Comparison of ENCODE assay signal across 21 mouse cellular contexts in the genomic region with DNA sequence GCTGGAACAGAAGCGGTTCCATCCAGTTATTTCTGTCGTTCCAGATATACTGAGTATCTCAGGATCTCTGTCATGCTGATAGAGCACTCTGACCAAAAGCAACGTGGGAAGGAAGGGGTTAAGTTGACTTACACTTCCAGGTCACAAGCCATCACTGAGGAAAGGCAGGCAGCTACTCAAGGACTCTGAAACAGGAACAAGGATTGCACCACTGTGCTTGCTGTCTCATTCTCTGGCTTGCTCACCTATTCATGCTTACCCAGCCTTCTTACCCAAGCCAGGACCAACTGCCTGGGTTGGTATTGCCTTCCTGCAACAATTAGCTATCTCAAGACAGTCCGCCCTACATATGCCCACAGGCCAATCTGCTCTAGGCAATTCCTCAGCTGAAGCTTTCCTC. TPM values are rescaled to one million over a fixed set of nuclear protein-coding genes. Genes with fewer than 3 reads are reported as not detected.
DNase-seq lines count a peak whose midpoint lies in the region; ATAC-seq lines count a peak whose summit lies in the region.
"Had no signal": no experiment of that assay in that cellular context is flagged by ENCODE, and none has a peak within 500 bp of the region (broad histone marks: within the 10 kb centered on the region; RNA-seq: fewer than 3 reads in every experiment).

No protein-coding gene starts in this region.

- no peak for DNase-seq in kidney, postnatal 10 days
- peak; percentile 8 for DNase-seq in ES-CJ7 (ENCODE audit: low read depth, low spot score)
- no peak for DNase-seq in ovary, postnatal 10 days (ENCODE audit: low spot score)
- no peak for DNase-seq in thymus, postnatal 25 days
- DNase-seq in gastrocnemius, postnatal 14 days = no peak
- DNase-seq: adrenal gland, postnatal 36 days; cerebellum, postnatal 14 days; gastrocnemius, adult 2 months; kidney, adult 9 months had no signal

- no peaks in the 10 kb centered on the region for H3K4me1 ChIP-seq in kidney, embryonic 16.5 days (ENCODE audit: insufficient read depth, low read length)
- no peaks in the 10 kb centered on the region for H3K4me1 ChIP-seq in embryonic facial prominence, embryonic 15.5 days
- H3K4me1 ChIP-seq: liver, embryonic 12.5 days; midbrain, embryonic 13.5 days had no signal

- H3K9ac ChIP-seq in kidney, embryonic 16.5 days (replicated peaks; ENCODE audit: low read length) = no peak overlapping the region
- H3K9ac ChIP-seq in embryonic facial prominence, embryonic 15.5 days = no peak overlapping the region
- H3K9ac ChIP-seq: hindbrain, embryonic 14.5 days; liver, embryonic 12.5 days; midbrain, embryonic 13.5 days had no signal

- intact Hi-C loops in gastrocnemius, postnatal 14 days (cut with DNase I; ENCODE audit: low total_unique reads) = no loop called here

- no peaks in the 10 kb centered on the region for H3K27me3 ChIP-seq in kidney, embryonic 16.5 days (ENCODE audit: insufficient read depth, low read length)
- no peaks in the 10 kb centered on the region for H3K27me3 ChIP-seq in embryonic facial prominence, embryonic 15.5 days
- H3K27me3 ChIP-seq: midbrain, embryonic 13.5 days had no signal

- H3K4me3 ChIP-seq in kidney, embryonic 16.5 days (ENCODE audit: low read length) = no peak overlapping the region
- H3K4me3 ChIP-seq in embryonic facial prominence, embryonic 15.5 days (replicated peaks) = no peak overlapping the region
- H3K4me3 ChIP-seq: gastrocnemius, adult 2 months; liver, embryonic 12.5 days; midbrain, embryonic 13.5 days had no signal

- no peaks in the 10 kb centered on the region for H3K9me3 ChIP-seq in kidney, embryonic 16.5 days (ENCODE audit: low read length)
- no peaks in the 10 kb centered on the region for H3K9me3 ChIP-seq in embryonic facial prominence, embryonic 15.5 days (replicated peaks)
- H3K9me3 ChIP-seq: liver, embryonic 12.5 days; midbrain, embryonic 13.5 days had no signal

- 64% methylated on average over 4 of the region's 4 CpGs for whole genome bisulfite sequencing in kidney, embryonic 16.5 days
- 55% methylated on average over 4 of the region's 4 CpGs for WGBS in embryonic facial prominence, embryonic 15.5 days

- no peak overlapping the region for H3K27ac ChIP-seq in kidney, embryonic 16.5 days (ENCODE audit: low read length)
- no peak overlapping the region for H3K27ac ChIP-seq in embryonic facial prominence, embryonic 15.5 days (replicated peaks)
- H3K27ac ChIP-seq: gastrocnemius, adult 2 months; hindbrain, embryonic 14.5 days; liver, embryonic 12.5 days; midbrain, embryonic 13.5 days had no signal

- no peaks in the 10 kb centered on the region for H3K36me3 ChIP-seq in kidney, embryonic 16.5 days (ENCODE audit: insufficient read depth, low read length)
- no peaks in the 10 kb centered on the region for H3K36me3 ChIP-seq in embryonic facial prominence, embryonic 15.5 days
- H3K36me3 ChIP-seq: liver, embryonic 12.5 days; midbrain, embryonic 13.5 days had no signal

- ATAC-seq in kidney, embryonic 16.5 days (ENCODE audit: low FRiP score, low TSS enrichment) = no peak
- no peak for ATAC-seq in embryonic facial prominence, embryonic 15.5 days (ENCODE audit: insufficient number of reproducible peaks, low FRiP score, low TSS enrichment, low read depth)
- peak; percentile 63 for ATAC-seq in monocyte, adult 5-6 weeks (replicated peaks; ENCODE audit: insufficient number of reproducible peaks, low FRiP score, low TSS enrichment, poor library complexity, severe bottlenecking)
- ATAC-seq: forebrain, embryonic 14.5 days; liver, embryonic 12.5 days; midbrain, embryonic 13.5 days had no signal

- H3K4me2 ChIP-seq in kidney, embryonic 16.5 days (replicated peaks; ENCODE audit: low read depth, low read length) = 0 out of 2 replicates have a peak overlapping the region, but pooled peaks have one; percentile 40
- 0 out of 2 replicates have a peak overlapping the region, but pooled peaks have one; percentile 17 for H3K4me2 ChIP-seq in embryonic facial prominence, embryonic 15.5 days (replicated peaks)
- H3K4me2 ChIP-seq: heart, embryonic 11.5 days; hindbrain, embryonic 14.5 days; midbrain, embryonic 13.5 days had no signal

RNA-seq across cellular contexts. Expression of a gene that starts 31.0 kb away (rescaled TPM):
- polyA plus RNA-seq in kidney, embryonic 16.5 days (2015; fragmentation: Nextera tagmentation; extraction: Ambion mirVana) = not detected in 2 replicates
- 0.24 TPM in 1 of 2 replicates, not detected in the other for polyA plus RNA-seq in embryonic facial prominence, embryonic 15.5 days (2015; fragmentation: Nextera tagmentation; extraction: Ambion mirVana)
- 1.2 TPM in 1 of 3 replicates, not detected in the others for total RNA-seq in monocyte, adult 5-6 weeks (2017)
- not detected for total RNA-seq in gastrocnemius, postnatal 14 days (2021)
- total RNA-seq: adrenal gland, postnatal 36 days; gastrocnemius, adult 2 months; left cerebral cortex, postnatal 25 days; MEL had no signal
- polyA plus RNA-seq: forebrain, embryonic 14.5 days; heart, embryonic 11.5 days; hindbrain, embryonic 14.5 days; liver, embryonic 12.5 days; spleen, adult 2 months had no signal

RNA-seq across cellular contexts. Expression of a gene that starts 31.1 kb away (rescaled TPM):
- polyA plus RNA-seq in kidney, embryonic 16.5 days (2015; fragmentation: Nextera tagmentation; extraction: Ambion mirVana) = 28.1 and 31.3 TPM in 2 replicates
- polyA plus RNA-seq in embryonic facial prominence, embryonic 15.5 days (2015; fragmentation: Nextera tagmentation; extraction: Ambion mirVana) = 26.3 and 27.4 TPM in 2 replicates
- 48.1 to 83.7 TPM (median 55.4 TPM) in 3 replicates for total RNA-seq in monocyte, adult 5-6 weeks (2017)
- total RNA-seq in gastrocnemius, postnatal 14 days (2021) = 10 to 100 TPM; 12.0 to 12.7 TPM

RNA-seq across cellular contexts. Expression of a gene that starts 57.4 kb away (rescaled TPM):
- not detected in 2 replicates for polyA plus RNA-seq in kidney, embryonic 16.5 days (2015; fragmentation: Nextera tagmentation; extraction: Ambion mirVana)
- not detected in 2 replicates for polyA plus RNA-seq in embryonic facial prominence, embryonic 15.5 days (2015; fragmentation: Nextera tagmentation; extraction: Ambion mirVana)
- total RNA-seq in monocyte, adult 5-6 weeks (2017) = 3.5 to 7.2 TPM (median 4.6 TPM) in 3 replicates
- total RNA-seq in gastrocnemius, postnatal 14 days (2021) = under 1 TPM in 1 of 2 experiments, not detected in 1; 0.47 TPM
- polyA plus RNA-seq: embryonic facial prominence, embryonic 11.5 days; heart, embryonic 11.5 days; hindbrain, embryonic 14.5 days; midbrain, embryonic 13.5 days had no signal
